21 mouse cellular contexts compared by ENCODE assay signal in the genomic region with DNA sequence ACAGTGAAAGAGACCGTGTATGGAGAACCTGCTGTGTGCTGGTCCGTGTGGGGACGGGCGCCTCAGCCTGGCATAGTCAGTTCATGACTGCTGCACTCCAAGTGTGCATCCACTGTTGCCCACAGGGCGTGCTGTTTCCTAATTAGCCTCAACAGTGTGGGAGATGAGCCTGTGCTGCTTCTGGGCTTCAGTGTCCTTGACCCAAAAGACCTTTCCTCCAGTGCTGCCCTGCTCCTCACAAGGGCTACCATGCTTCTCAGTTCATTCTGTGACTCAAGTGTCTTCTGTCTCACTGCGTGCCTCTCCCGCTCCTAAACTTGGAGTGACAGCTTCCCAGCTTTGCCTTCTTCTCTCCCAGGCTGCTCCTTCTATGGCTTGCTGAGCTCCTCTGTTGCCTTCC. TPM values are rescaled to one million over a fixed set of nuclear protein-coding genes. Genes with fewer than 3 reads are reported as not detected.
A peak's percentile ranks its signal among the peaks of the same experiment; 100 is the strongest.
DNase-seq lines count a peak whose midpoint lies in the region; ATAC-seq and TF ChIP-seq lines count a peak whose summit lies in the region.
"Had no signal": no experiment of that assay in that cellular context is flagged by ENCODE, and none has a peak within 500 bp of the region (broad histone marks: within the 10 kb centered on the region; RNA-seq: fewer than 3 reads in every experiment).

No protein-coding gene starts in this region.

- intact Hi-C loops in left cerebral cortex, postnatal 4 days (cut with DNase I) = no loop called here
- intact Hi-C loops in heart, postnatal 10 days (cut with DNase I) = no loop called here

- no peaks in the 10 kb centered on the region for H3K9me3 ChIP-seq in E14TG2a.4 (ENCODE audit: low read length)
- H3K9me3 ChIP-seq: embryonic facial prominence, embryonic 13.5 days; forebrain, embryonic 10.5 days; heart, embryonic 13.5 days; limb, embryonic 10.5 days; liver, embryonic 13.5 days; neural tube, embryonic 12.5 days had no signal

- peaks cover 80% of the 10 kb centered on the region for H3K36me3 ChIP-seq in E14TG2a.4 (ENCODE audit: insufficient read depth, low read length)

- H3K27me3 ChIP-seq in E14TG2a.4 (ENCODE audit: insufficient read depth, low read length) = no peaks in the 10 kb centered on the region
- H3K27me3 ChIP-seq: embryonic facial prominence, embryonic 13.5 days; heart, embryonic 13.5 days; liver, embryonic 13.5 days; neural tube, embryonic 12.5 days; Patski had no signal

- TF ChIP-seq CTCF in E14TG2a.4 (conservative IDR thresholded peaks at IDR 0.05; ENCODE audit: low read length) = peak; percentile 21; the same call in 1 of the 2 replicates

- H3K4me1 ChIP-seq in E14TG2a.4 (replicated peaks; ENCODE audit: low read depth, low read length) = peaks cover 14% of the 10 kb centered on the region; the same call in 1 of the 2 replicates
- H3K4me1 ChIP-seq: embryonic facial prominence, embryonic 13.5 days; forebrain, embryonic 10.5 days; heart, embryonic 13.5 days; limb, embryonic 10.5 days; liver, embryonic 13.5 days; neural tube, embryonic 12.5 days had no signal

- no peak overlapping the region for H3K4me3 ChIP-seq in E14TG2a.4 (replicated peaks; ENCODE audit: low read length)
- H3K4me3 ChIP-seq: embryonic facial prominence, embryonic 13.5 days; forebrain, embryonic 10.5 days; heart, embryonic 13.5 days; limb, embryonic 10.5 days; liver, embryonic 13.5 days; neural tube, embryonic 12.5 days had no signal

- ATAC-seq in erythroblast, adult 5-6 weeks (replicated peaks; ENCODE audit: low FRiP score, poor library complexity, severe bottlenecking) = 0 out of 2 replicates have a peak, but pooled peaks have one; percentile 24
- ATAC-seq: Patski had no signal

- peak; percentile 20 for DNase-seq in adrenal gland, postnatal 10 days
- DNase-seq in adrenal gland, postnatal 25 days = no peak
- peak; percentile 1 for DNase-seq in left cerebral cortex, postnatal 4 days
- no peak for DNase-seq in left cerebral cortex, adult 8-10 months (ENCODE audit: low spot score in 2 of 2)
- no peak for DNase-seq in frontal cortex, adult 2 months (ENCODE audit: extremely low spot score in 1 of 2, low spot score in 1 of 2)
- no peak for DNase-seq in heart, postnatal 10 days
- DNase-seq: cerebellum, adult 9-11 months; gastrocnemius, postnatal 36 days; heart, postnatal 4 days; layer of hippocampus, postnatal 36 days; liver, embryonic 13.5 days; lung, postnatal 14 days; right cerebral cortex, postnatal 25 days had no signal

RNA-seq across cellular contexts. Expression of a gene that starts 34.5 kb away (rescaled TPM):
- 10 to 100 TPM; 54.0 to 68.3 TPM for total RNA-seq in adrenal gland, postnatal 10 days (2021)
- total RNA-seq in adrenal gland, postnatal 25 days (2021) = 59.6 and 62.3 TPM in 2 replicates
- total RNA-seq in left cerebral cortex, postnatal 4 days (2021) = 10 to 100 TPM; 76.9 to 77.8 TPM
- 10 to 100 TPM; 48.9 to 61.7 (median 56.8) TPM for total RNA-seq in left cerebral cortex, adult 8-10 months (2022)
- total RNA-seq in erythroblast, adult 5-6 weeks (2015; ENCODE audit: low replicate concordance) = 33.4 and 68.6 TPM in 2 replicates
- total RNA-seq in erythroblast, adult 5-6 weeks (2017; ENCODE audit: low replicate concordance) = 34.3 and 48.2 TPM in 2 replicates
- 75.2 and 86.2 TPM in 2 replicates for polyA plus RNA-seq in frontal cortex, adult 2 months (2012; rRNA removed)
- 10 to 100 TPM; 53.9 to 59.6 TPM for total RNA-seq in heart, postnatal 10 days (2021)

RNA-seq across cellular contexts. Expression of a gene that starts 34.7 kb away (rescaled TPM):
- total RNA-seq in adrenal gland, postnatal 10 days (2021) = 10 to 100 TPM; 24.9 to 31.5 TPM
- total RNA-seq in adrenal gland, postnatal 25 days (2021) = 27.0 and 40.9 TPM in 2 replicates
- total RNA-seq in left cerebral cortex, postnatal 4 days (2021) = 10 to 100 TPM; 50.2 to 50.7 TPM
- 10 to 100 TPM; 29.7 to 44.8 (median 37.6) TPM for total RNA-seq in left cerebral cortex, adult 8-10 months (2022)
- 28.0 and 28.6 TPM in 2 replicates for total RNA-seq in erythroblast, adult 5-6 weeks (2015; ENCODE audit: low replicate concordance)
- 37.1 and 45.3 TPM in 2 replicates for total RNA-seq in erythroblast, adult 5-6 weeks (2017; ENCODE audit: low replicate concordance)
- 58.9 and 63.3 TPM in 2 replicates for polyA plus RNA-seq in frontal cortex, adult 2 months (2012; rRNA removed)
- 10 to 100 TPM; 14.4 to 18.8 TPM for total RNA-seq in heart, postnatal 10 days (2021)

RNA-seq across cellular contexts. Expression of a gene that starts 47.5 kb away (rescaled TPM):
- 100 to 1,000 TPM; 254 to 262 TPM for total RNA-seq in adrenal gland, postnatal 10 days (2021)
- total RNA-seq in adrenal gland, postnatal 25 days (2021) = 190 and 227 TPM in 2 replicates
- total RNA-seq in left cerebral cortex, postnatal 4 days (2021) = 100 to 1,000 TPM; 122 to 139 TPM
- total RNA-seq in left cerebral cortex, adult 8-10 months (2022) = 100 to 1,000 TPM; 104 to 113 (median 108) TPM
- total RNA-seq in erythroblast, adult 5-6 weeks (2015; ENCODE audit: low replicate concordance) = 72.8 and 93.0 TPM in 2 replicates
- 10.1 and 11.7 TPM in 2 replicates for total RNA-seq in erythroblast, adult 5-6 weeks (2017; ENCODE audit: low replicate concordance)
- polyA plus RNA-seq in frontal cortex, adult 2 months (2012; rRNA removed) = 79.9 and 94.5 TPM in 2 replicates
- 100 to 1,000 TPM; 208 to 214 TPM for total RNA-seq in heart, postnatal 10 days (2021)

Comparison
In these comparisons a context has a peak if more than half of its experiments do, and no peak if none do; other contexts are left out.
1. DNase-seq: peak in adrenal gland, postnatal 10 days (single experiment) and left cerebral cortex, postnatal 4 days (single experiment); none in adrenal gland, postnatal 25 days (single experiment), left cerebral cortex, adult 8-10 months (0 of 2), frontal cortex, adult 2 months (0 of 2) and heart, postnatal 10 days (0 of 2).